In genomic region chr10:121836507-121837165, GRCm38 (mm10) we compare ENCODE assay signal across 9 mouse cellular contexts.
DNase-seq lines count a peak whose midpoint lies in the region; ATAC-seq and TF ChIP-seq lines count a peak whose summit lies in the region.
"Had no signal": no experiment of that assay in that cellular context is flagged by ENCODE, and none has a peak within 500 bp of the region (broad histone marks: within the 10 kb centered on the region; RNA-seq: fewer than 3 reads in every experiment).

No protein-coding gene starts in this region.

- H3K4me1 ChIP-seq in intestine, postnatal 0 days (replicated peaks; ENCODE audit: control insufficient read depth, insufficient read depth, low read length) = no peaks in the 10 kb centered on the region
- peaks cover 11% of the 10 kb centered on the region; the same call in 1 of the 2 replicates for H3K4me1 ChIP-seq in neural tube, embryonic 14.5 days (ENCODE audit: control insufficient read depth, insufficient read depth, low read length)
- H3K4me1 ChIP-seq: liver, embryonic 13.5 days had no signal

- H3K9ac ChIP-seq in intestine, postnatal 0 days (ENCODE audit: low read depth, low read length) = no peak overlapping the region
- H3K9ac ChIP-seq in neural tube, embryonic 14.5 days (replicated peaks; ENCODE audit: low read depth, low read length) = no peak overlapping the region
- H3K9ac ChIP-seq: liver, embryonic 13.5 days had no signal

- H3K9me3 ChIP-seq in intestine, postnatal 0 days (ENCODE audit: control insufficient read depth) = no peaks in the 10 kb centered on the region
- no peaks in the 10 kb centered on the region for H3K9me3 ChIP-seq in neural tube, embryonic 14.5 days (ENCODE audit: control insufficient read depth, low read length)
- H3K9me3 ChIP-seq: liver, embryonic 13.5 days had no signal

- intact Hi-C loops in left cerebral cortex, postnatal 4 days (cut with DNase I) = loop anchor here (5.0 kb wide), 1 partner anchor 211 kb away; the partner anchor contains the start of gene Srgap1

- TF ChIP-seq CTCF in intestine, postnatal 0 days (IDR thresholded peaks at IDR 0.05; ENCODE audit: low read depth) = no peak

- H3K36me3 ChIP-seq in intestine, postnatal 0 days (ENCODE audit: control insufficient read depth, insufficient read depth) = peaks cover 3% of the 10 kb centered on the region; the same call in 1 of the 2 replicates
- H3K36me3 ChIP-seq in neural tube, embryonic 14.5 days (ENCODE audit: control insufficient read depth, insufficient read depth, low read length) = peaks cover 10% of the 10 kb centered on the region
- H3K36me3 ChIP-seq: liver, embryonic 13.5 days had no signal

- H3K4me3 ChIP-seq in intestine, postnatal 0 days (ENCODE audit: low read depth, low read length) = peak overlapping the region; percentile 13; the same call in 1 of the 2 replicates
- H3K4me3 ChIP-seq in neural tube, embryonic 14.5 days (ENCODE audit: low read depth, low read length) = no peak overlapping the region
- H3K4me3 ChIP-seq: liver, embryonic 13.5 days had no signal

- peak overlapping the region; percentile 44 for H3K4me2 ChIP-seq in intestine, postnatal 0 days (replicated peaks; ENCODE audit: low read depth)
- peak overlapping the region; percentile 7; the same call in 1 of the 2 replicates for H3K4me2 ChIP-seq in neural tube, embryonic 14.5 days (ENCODE audit: low read depth, low read length)
- H3K4me2 ChIP-seq: liver, embryonic 13.5 days had no signal

- WGBS in intestine, postnatal 0 days = 49% methylated on average over 18 of the region's 18 CpGs
- 35% methylated on average over 18 of the region's 18 CpGs for WGBS in neural tube, embryonic 14.5 days

- H3K27me3 ChIP-seq in intestine, postnatal 0 days (replicated peaks; ENCODE audit: control insufficient read depth, insufficient read depth, low read length) = no peaks in the 10 kb centered on the region
- H3K27me3 ChIP-seq in neural tube, embryonic 14.5 days (ENCODE audit: control insufficient read depth, insufficient read depth, low read length) = no peaks in the 10 kb centered on the region
- H3K27me3 ChIP-seq: liver, embryonic 13.5 days had no signal

- ATAC-seq in granulocyte monocyte progenitor cell, adult 5-6 weeks (replicated peaks; ENCODE audit: poor library complexity, severe bottlenecking) = 0 out of 2 replicates have a peak, but pooled peaks have one; percentile 22
- ATAC-seq in intestine, postnatal 0 days = peak; percentile 33; the same call in 1 of the 2 replicates
- ATAC-seq in neural tube, embryonic 14.5 days (ENCODE audit: low read depth) = peak; percentile 73
- ATAC-seq in erythroblast, adult 5-6 weeks (replicated peaks; ENCODE audit: low FRiP score, poor library complexity, severe bottlenecking) = no peak

- H3K27ac ChIP-seq in intestine, postnatal 0 days (ENCODE audit: low read depth, low read length) = 0 out of 2 replicates have a peak overlapping the region, but pooled peaks have one; percentile 1
- peak overlapping the region; percentile 83 for H3K27ac ChIP-seq in neural tube, embryonic 14.5 days (ENCODE audit: low read depth, low read length)
- H3K27ac ChIP-seq: liver, embryonic 13.5 days had no signal

- DNase-seq in embryo, embryonic 11 days = peak; percentile 45
- no peak for DNase-seq in embryo, embryonic 9.5 days (ENCODE audit: extremely low spot score)
- peak; percentile 64 for DNase-seq in brain, embryonic 18.5 days (ENCODE audit: low read depth, low spot score)
- peak; percentile 80 for DNase-seq in left cerebral cortex, postnatal 4 days
- DNase-seq: liver, embryonic 13.5 days had no signal
